Mouse (Mus musculus) CH12.LX (cell line): ENCODE measurements around the gene Mmp24. TPM values are rescaled to one million over a fixed set of nuclear protein-coding genes. Genes with fewer than 3 reads are reported as not detected.

Experiments
- DNase-seq: peaks from one replicate; pipeline ENCODE4 v3.0.0-alpha.2; 2013; ENCODE audit errors: extremely low read depth
- H3K27ac ChIP-seq: 2 replicates; pipeline ENCODE4 v1.5.1; 2012; ENCODE audit warnings: low read depth, mild to moderate bottlenecking, control low read depth, moderate library complexity; ENCODE audit not compliant: insufficient read depth
- H3K27me3 ChIP-seq: replicated peaks from 2 replicates; pipeline ENCODE3; 2012; ENCODE audit warnings: inconsistent platforms
- H3K36me3 ChIP-seq, 2 experiments: replicated peaks in 1 of 2; 2 replicates each; pipeline versions ENCODE3 to v1.6.1; 2012; ENCODE audit warnings: inconsistent platforms in 1 of 2, low read length in 1 of 2, mild to moderate bottlenecking in 1 of 2, mixed read lengths in 1 of 2, moderate library complexity in 1 of 2; ENCODE audit not compliant: control insufficient read depth in 1 of 2, insufficient read depth in 1 of 2
- H3K4me1 ChIP-seq, 2 experiments: 2 replicates each; pipeline ENCODE4 v1.6.1; 2012; ENCODE audit warnings: inconsistent platforms in 1 of 2, moderate library complexity in 1 of 2; ENCODE audit not compliant: insufficient read depth in 2 of 2, control insufficient read depth in 1 of 2
- H3K4me2 ChIP-seq: 2 replicates; pipeline ENCODE4 v1.6.1; 2012; ENCODE audit warnings: low read depth, mild to moderate bottlenecking, control low read depth; ENCODE audit not compliant: poor library complexity, insufficient read depth, severe bottlenecking
- H3K4me3 ChIP-seq, 3 experiments: fragments of 150-350 bp in 1 of 3; sonication (generic) in 1 of 3; replicated peaks in 1 of 3; 2 replicates each; pipeline versions ENCODE3 to v1.5.1; 2011 to 2012; ENCODE audit warnings: low read depth in 2 of 3, low read length in 2 of 3, mild to moderate bottlenecking in 2 of 3, moderate library complexity in 2 of 3, control low read depth in 1 of 3, improper control_type of control experiment in 1 of 3, inconsistent platforms in 1 of 3, mixed read lengths in 1 of 3; ENCODE audit not compliant: poor library complexity in 1 of 3
- H3K79me2 ChIP-seq: replicated peaks from 2 replicates; pipeline ENCODE4 v1.6.1; 2012; ENCODE audit warnings: mild to moderate bottlenecking, moderate library complexity; ENCODE audit not compliant: control insufficient read depth, poor library complexity, insufficient read depth, severe bottlenecking; ENCODE audit errors: extremely low read depth
- H3K9ac ChIP-seq: 2 replicates; pipeline ENCODE4 v1.6.1; 2012; ENCODE audit warnings: low read depth, mild to moderate bottlenecking, control low read depth, moderate library complexity; ENCODE audit not compliant: insufficient read depth
- H3K9me3 ChIP-seq: replicated peaks from 2 replicates; pipeline ENCODE3; 2012; ENCODE audit warnings: low read length, inconsistent platforms, mixed read lengths
- BHLHE40 ChIP-seq: IDR thresholded peaks from 2 replicates; pipeline ENCODE4 v1.6.1; 2011; ENCODE audit warnings: mild to moderate bottlenecking, low read depth, low read length, improper control_type of control experiment
- CHD1 ChIP-seq: IDR thresholded peaks from 2 replicates; pipeline ENCODE4 v1.6.1; 2012; ENCODE audit warnings: low read depth, low read length, improper control_type of control experiment, inconsistent platforms
- CHD2 ChIP-seq: IDR thresholded peaks from 2 replicates; pipeline ENCODE4 v1.6.1; 2011; ENCODE audit warnings: low read length, improper control_type of control experiment
- E2F4 ChIP-seq: IDR thresholded peaks from 2 replicates; pipeline ENCODE4 v1.6.1; 2011; ENCODE audit warnings: low read depth, low read length, improper control_type of control experiment; ENCODE audit not compliant: insufficient replicate concordance
- GABPA ChIP-seq: IDR thresholded peaks from 2 replicates; pipeline ENCODE4 v1.6.1; 2012; ENCODE audit warnings: low read depth, low read length, improper control_type of control experiment, inconsistent platforms; ENCODE audit not compliant: insufficient replicate concordance
- IRF4 ChIP-seq: IDR thresholded peaks from 2 replicates; pipeline ENCODE4 v1.6.1; 2014; ENCODE audit warnings: low read depth, mild to moderate bottlenecking, inconsistent platforms, low read length, improper control_type of control experiment
- JUN ChIP-seq: IDR thresholded peaks from 2 replicates; pipeline ENCODE4 v1.6.1; 2011; ENCODE audit warnings: low read depth, mild to moderate bottlenecking, low read length, improper control_type of control experiment, moderate library complexity; ENCODE audit not compliant: insufficient read depth
- JUND ChIP-seq: conservative IDR thresholded peaks from 2 replicates; pipeline ENCODE4 v1.6.1; 2011; ENCODE audit warnings: low read depth, low read length, improper control_type of control experiment
- KAT2A ChIP-seq: IDR thresholded peaks from 2 replicates; pipeline ENCODE4 v1.6.1; 2012; ENCODE audit warnings: low read length, improper control_type of control experiment, inconsistent platforms; ENCODE audit not compliant: insufficient replicate concordance
- MAFK ChIP-seq: IDR thresholded peaks from 2 replicates; pipeline ENCODE4 v1.6.1; 2011; ENCODE audit warnings: low read length, improper control_type of control experiment; ENCODE audit not compliant: insufficient replicate concordance
- MAX ChIP-seq: IDR thresholded peaks from 2 replicates; pipeline ENCODE4 v1.6.1; 2011; ENCODE audit warnings: low read length, improper control_type of control experiment
- MXI1 ChIP-seq: IDR thresholded peaks from 2 replicates; pipeline ENCODE4 v1.6.1; 2011; ENCODE audit warnings: mild to moderate bottlenecking, low read depth, low read length, improper control_type of control experiment
- MYC ChIP-seq: IDR thresholded peaks from 2 replicates; pipeline ENCODE4 v1.6.1; 2011; ENCODE audit warnings: low read depth, mild to moderate bottlenecking, improper control_type of control experiment, low read length
- NELFE ChIP-seq: IDR thresholded peaks from 2 replicates; pipeline ENCODE4 v1.6.1; 2011; ENCODE audit warnings: low read depth, low read length, improper control_type of control experiment
- POLR2A ChIP-seq: IDR thresholded peaks from 2 replicates; pipeline ENCODE4 v1.6.1; 2011; ENCODE audit warnings: low read depth, mild to moderate bottlenecking, improper control_type of control experiment, low read length
- SIN3A ChIP-seq: IDR thresholded peaks from 2 replicates; pipeline ENCODE4 v1.6.1; 2012; ENCODE audit warnings: low read length, improper control_type of control experiment, inconsistent platforms
- SMC3 ChIP-seq: IDR thresholded peaks from 2 replicates; pipeline ENCODE4 v1.6.1; 2011; ENCODE audit warnings: low read depth, low read length, improper control_type of control experiment
- TBP ChIP-seq: conservative IDR thresholded peaks from 2 replicates; pipeline ENCODE4 v1.6.1; 2011; ENCODE audit warnings: low read depth, low read length, improper control_type of control experiment
- UBTF ChIP-seq: IDR thresholded peaks from 2 replicates; pipeline ENCODE4 v1.6.1; 2012; ENCODE audit warnings: low read depth, mild to moderate bottlenecking, inconsistent platforms, low read length, improper control_type of control experiment, moderate library complexity
- USF1 ChIP-seq: IDR thresholded peaks from 2 replicates; pipeline ENCODE4 v1.6.1; 2014; ENCODE audit warnings: low read depth, mild to moderate bottlenecking, inconsistent platforms, low read length, improper control_type of control experiment
- ZKSCAN1 ChIP-seq: IDR thresholded peaks from 2 replicates; pipeline ENCODE4 v1.6.1; 2012; ENCODE audit warnings: low read depth, inconsistent platforms, low read length, improper control_type of control experiment, borderline replicate concordance
- ZMIZ1 ChIP-seq: IDR thresholded peaks from 2 replicates; pipeline ENCODE4 v1.6.1; 2012; ENCODE audit warnings: low read depth, mild to moderate bottlenecking, inconsistent platforms, low read length, improper control_type of control experiment
- ZNF384 ChIP-seq: IDR thresholded peaks from 2 replicates; pipeline ENCODE4 v1.6.1; 2012; ENCODE audit warnings: low read depth, low read length, improper control_type of control experiment, inconsistent platforms
- dilution Hi-C: fragments of 300-500 bp; cut with MboI; formaldehyde crosslinking; loops from 2 replicates; pipeline ENCODE4 v1.14.3; 2020; ENCODE audit warnings: low sequenced_read_pairs; ENCODE audit not compliant: extremely low pct_unique_long_range_greater_than_20kb, extremely low pct_ligation_motif_present
- in situ Hi-C: fragments of 300-500 bp; cut with MboI; formaldehyde crosslinking; loops from 3 replicates; pipeline ENCODE4 v1.14.3; 2019; ENCODE audit warnings: low sequenced_read_pairs, low pct_ligation_motif_present, low pct_unique_long_range_greater_than_20kb, mixed read lengths
- polyA plus RNA-seq: library from polyadenylated mRNA; unstranded; fragments of >175 nt; gene quantifications from 2 replicates; pipeline ENCODE4 v1.2.1, GENCODE M21; 2012; ENCODE audit warnings: low read depth; ENCODE audit not compliant: insufficient read length
- total RNA-seq, 2 experiments: library from RNA; depleted of rRNA; stranded (reverse); fragments of 300-350 nt in 1 of 2; fragments of >200 nt in 1 of 2; gene quantifications; 2 replicates each; pipeline ENCODE4 v1.2.3; 2012 to 2014

Gene Mmp24
- total and polyA plus RNA-seq, 3 experiments = 0.42 TPM; not detected in 2

DNA sequence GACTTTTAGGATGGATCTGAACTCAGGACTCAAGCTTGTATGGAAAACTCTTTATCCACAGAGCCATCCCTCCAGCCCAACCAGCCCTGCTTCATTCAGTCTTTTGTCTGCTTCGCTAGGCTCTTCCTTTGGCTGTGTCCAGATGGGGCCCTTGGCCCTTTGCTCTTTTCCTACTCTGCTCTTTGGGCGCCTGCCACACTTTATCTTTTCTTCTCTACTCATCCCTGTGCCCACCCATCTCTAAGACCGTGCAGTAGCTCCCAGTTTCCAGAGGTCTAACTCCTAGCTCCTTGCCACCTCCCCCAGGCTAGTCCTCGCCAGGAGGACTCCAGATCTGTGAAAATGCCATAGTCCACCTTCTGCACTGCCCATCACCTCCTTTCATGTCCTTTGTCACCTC is 1.5 kb upstream of the Mmp24 start:
- Histone ChIP-seq H3K79me2 (no peaks in the 10 kb centered on the region), H3K4me3 (no peak overlapping the region), H3K4me1 (peaks cover 1 to 5% of the 10 kb centered on the region in 2 experiments), H3K27me3 (peaks cover 82% of the 10 kb centered on the region), H3K27ac (no peak overlapping the region), H3K4me2 (no peak overlapping the region), H3K9ac (no peak overlapping the region), H3K36me3 (no peaks in the 10 kb centered on the region), H3K9me3 (peaks cover 5% of the 10 kb centered on the region)
- in situ Hi-C loops = loop anchor here (25.0 kb wide), 1 partner anchor 261 kb away; the partner anchor contains the start of genes Acss2 and Ggt7
- TF ChIP-seq IRF4 (no peak), SIN3A (no peak), UBTF (no peak), ZNF384 (no peak), E2F4 (no peak), NELFE (no peak), POLR2A (no peak), GABPA (no peak), CHD1 (no peak)
- dilution Hi-C loops = no loop called here
- DNase-seq = no peak

GRCm38 (mm10) chr2:155774261-155774926 is 748 bp upstream of the Mmp24 start:
- in situ Hi-C loops = loop anchor here (25.0 kb wide), 1 partner anchor 262 kb away; the partner anchor contains the start of genes Acss2 and Ggt7

More at GRCm38 (mm10) chr2:155774261-155774926, 748 bp upstream of the Mmp24 start:
- TF ChIP-seq JUND (no peak), POLR2A (no peak), TBP (no peak), USF1 (no peak), NELFE (no peak), CHD2 (no peak), KAT2A (no peak), E2F4 (no peak), MYC (no peak), MAX (no peak), ZNF384 (no peak), MXI1 (no peak), MAFK (no peak), ZKSCAN1 (no peak), JUN (no peak), ZMIZ1 (no peak), SMC3 (no peak), UBTF (no peak), CHD1 (no peak), BHLHE40 (no peak)
- TF ChIP-seq, all 38 proteins: peak for 0
- peaks cover 74% of the 10 kb centered on the region for H3K27me3 ChIP-seq
- H3K9ac ChIP-seq = no peak overlapping the region
- dilution Hi-C loops = no loop called here
- H3K4me3 ChIP-seq = no peak overlapping the region
- no peaks in the 10 kb centered on the region for H3K79me2 ChIP-seq
- H3K4me1 ChIP-seq = peaks cover 5 to 6% of the 10 kb centered on the region in 2 experiments
- peaks cover 5% of the 10 kb centered on the region for H3K9me3 ChIP-seq
- H3K4me2 ChIP-seq = no peak overlapping the region
- DNase-seq = no peak
- no peak overlapping the region for H3K27ac ChIP-seq
- no peaks in the 10 kb centered on the region for H3K36me3 ChIP-seq
